Mouse (Mus musculus) forebrain, embryonic 13.5 days (tissue): ENCODE data around the gene Cideb. TPM values are rescaled to one million over a fixed set of nuclear protein-coding genes. Genes with fewer than 3 reads are reported as not detected.

Experiments
- ATAC-seq: fragments of 200-750 bp; cut with Nextera tagmentation; 2 replicates; pipeline ENCODE4 v1.8.0; 2017
- H3K27ac ChIP-seq: fragments of 300-500 bp; sonication (generic); 2 replicates; pipeline ENCODE4 v1.5.1; 2015; ENCODE audit warnings: inconsistent platforms, mild to moderate bottlenecking, moderate library complexity
- H3K27me3 ChIP-seq: fragments of 300-500 bp; sonication (generic); 2 replicates; pipeline ENCODE4 v1.6.1; 2015; ENCODE audit warnings: mild to moderate bottlenecking, inconsistent platforms
- H3K36me3 ChIP-seq: fragments of 300-500 bp; sonication (generic); 2 replicates; pipeline ENCODE4 v1.6.1; 2015; ENCODE audit warnings: mild to moderate bottlenecking, inconsistent platforms; ENCODE audit not compliant: poor library complexity, severe bottlenecking
- H3K4me1 ChIP-seq: fragments of 300-500 bp; sonication (generic); 2 replicates; pipeline ENCODE4 v1.6.1; 2015; ENCODE audit warnings: inconsistent platforms
- H3K4me2 ChIP-seq: fragments of 300-500 bp; sonication (generic); 2 replicates; pipeline ENCODE4 v1.6.1; 2015; ENCODE audit warnings: inconsistent platforms, mild to moderate bottlenecking, moderate library complexity
- H3K4me3 ChIP-seq: fragments of 300-500 bp; sonication (generic); 2 replicates; pipeline ENCODE4 v1.5.1; 2015; ENCODE audit warnings: mild to moderate bottlenecking, inconsistent platforms
- H3K9ac ChIP-seq: fragments of 300-500 bp; sonication (generic); 2 replicates; pipeline ENCODE4 v1.6.1; 2015; ENCODE audit warnings: mild to moderate bottlenecking, inconsistent platforms
- H3K9me3 ChIP-seq: fragments of 300-500 bp; sonication (generic); replicated peaks from 2 replicates; pipeline ENCODE4 v1.6.1; 2016; ENCODE audit warnings: inconsistent platforms
- WGBS: fragments of 180-500 bp; shearing (Covaris S2); methylation state at CpG from one replicate; pipeline ENCODE4 v1.1.7; 2015; 5-methylcytosine and 5-hydroxymethylcytosine counted together
- polyA plus RNA-seq: library from polyadenylated mRNA; unstranded; fragments of >200 nt; fragmentation: Nextera tagmentation; extraction: Ambion mirVana; gene quantifications from 2 replicates; pipeline ENCODE4 v1.2.1, GENCODE M21; 2015

The Cideb gene
- polyA plus RNA-seq, 1 experiment from 2014 or later: 0.23 TPM

DNA sequence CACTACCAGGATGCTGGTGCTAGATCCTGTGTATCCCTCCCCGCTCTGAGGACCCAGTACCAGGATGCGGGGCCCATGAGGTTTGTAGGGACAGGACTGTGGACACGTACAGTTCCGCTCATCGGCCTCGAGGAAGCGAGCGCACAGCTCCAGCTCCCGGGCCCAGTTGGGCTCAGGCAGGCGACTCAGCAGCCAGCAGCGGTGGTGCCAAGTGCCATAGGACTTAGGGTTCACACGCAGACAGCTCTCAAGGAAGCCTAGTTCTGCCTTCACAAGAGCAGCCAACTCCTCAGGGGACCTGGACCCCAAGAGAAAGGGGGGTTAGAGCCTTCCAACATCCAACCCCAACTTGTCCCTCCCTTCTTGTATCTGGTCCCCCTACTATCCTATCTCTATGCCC is 37.6 kb downstream of the Cideb start:
- no peak overlapping the region; the same call in 1 of the 2 replicates for H3K9ac ChIP-seq
- WGBS: 94% methylated on average over 12 of the region's 12 CpGs
- H3K27ac ChIP-seq: no peak overlapping the region
- H3K9me3 ChIP-seq: no peaks in the 10 kb centered on the region
- no peak for ATAC-seq
- no peak overlapping the region for H3K4me3 ChIP-seq
- peak overlapping the region; percentile 72; the same call in 1 of the 2 replicates for H3K4me2 ChIP-seq
- peaks cover 12% of the 10 kb centered on the region; the same call in 1 of the 2 replicates for H3K4me1 ChIP-seq
- peaks cover 30% of the 10 kb centered on the region for H3K36me3 ChIP-seq
- no peaks in the 10 kb centered on the region for H3K27me3 ChIP-seq

DNA sequence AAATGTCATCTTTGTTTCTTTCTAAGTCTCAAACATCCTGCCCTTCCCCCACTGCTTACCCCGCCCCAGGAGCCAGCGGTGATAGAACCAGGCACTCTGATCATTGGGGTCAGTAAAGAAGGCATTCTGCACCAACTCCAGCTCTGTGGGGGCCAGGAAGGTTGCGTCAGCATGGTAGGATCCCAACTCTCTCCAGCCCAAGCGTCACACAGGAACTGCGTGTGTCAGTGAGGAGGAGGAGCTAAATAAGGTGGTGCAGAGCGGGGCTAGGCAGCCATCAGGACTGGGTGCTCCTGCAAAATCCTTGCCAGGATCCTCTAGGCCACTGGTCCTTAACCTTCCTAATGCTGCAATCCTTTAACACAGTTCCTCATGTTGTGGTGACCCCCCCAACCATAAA is 38.5 kb downstream of the Cideb start:
- 94% methylated on average over 6 of the region's 6 CpGs for WGBS
- peaks cover 30% of the 10 kb centered on the region for H3K36me3 ChIP-seq
- H3K4me1 ChIP-seq: peaks cover 12% of the 10 kb centered on the region; the same call in 1 of the 2 replicates
- H3K27ac ChIP-seq: no peak overlapping the region
- no peaks in the 10 kb centered on the region for H3K27me3 ChIP-seq
- 0 out of 2 replicates have a peak overlapping the region, but pooled peaks have one; percentile 16 for H3K9ac ChIP-seq
- no peak overlapping the region for H3K4me2 ChIP-seq
- no peak for ATAC-seq
- no peak overlapping the region for H3K4me3 ChIP-seq
- H3K9me3 ChIP-seq: no peaks in the 10 kb centered on the region

DNA sequence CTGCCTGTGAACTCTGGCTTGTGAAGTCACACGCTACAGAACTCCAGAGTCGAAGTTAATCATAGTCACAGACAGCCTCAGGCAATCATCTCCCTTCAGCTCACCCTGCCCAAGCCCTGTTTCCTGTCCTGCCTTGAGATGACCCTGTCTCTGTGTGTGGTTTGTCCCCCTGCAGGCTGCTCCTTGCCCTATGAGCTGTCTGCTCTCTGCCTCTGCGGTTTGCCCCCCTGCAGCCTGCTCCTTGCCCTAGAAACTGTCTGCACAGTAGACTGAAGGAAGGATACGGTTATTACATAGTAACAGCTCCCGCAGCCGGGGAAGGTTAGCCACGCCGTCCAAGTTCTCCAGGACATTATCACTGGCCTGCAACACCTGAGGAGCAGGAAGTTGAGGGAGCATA is 41.4 kb downstream of the Cideb start:
- Histone ChIP-seq H3K4me2 (no peak overlapping the region), H3K4me3 (no peak overlapping the region), H3K27ac (no peak overlapping the region), H3K27me3 (peaks cover 22% of the 10 kb centered on the region), H3K4me1 (peaks cover 12% of the 10 kb centered on the region; the same call in 1 of the 2 replicates), H3K9me3 (no peaks in the 10 kb centered on the region), H3K9ac (no peak overlapping the region), H3K36me3 (peaks cover 30% of the 10 kb centered on the region)
- 91% methylated on average over 8 of the region's 8 CpGs for WGBS
- no peak for ATAC-seq

DNA sequence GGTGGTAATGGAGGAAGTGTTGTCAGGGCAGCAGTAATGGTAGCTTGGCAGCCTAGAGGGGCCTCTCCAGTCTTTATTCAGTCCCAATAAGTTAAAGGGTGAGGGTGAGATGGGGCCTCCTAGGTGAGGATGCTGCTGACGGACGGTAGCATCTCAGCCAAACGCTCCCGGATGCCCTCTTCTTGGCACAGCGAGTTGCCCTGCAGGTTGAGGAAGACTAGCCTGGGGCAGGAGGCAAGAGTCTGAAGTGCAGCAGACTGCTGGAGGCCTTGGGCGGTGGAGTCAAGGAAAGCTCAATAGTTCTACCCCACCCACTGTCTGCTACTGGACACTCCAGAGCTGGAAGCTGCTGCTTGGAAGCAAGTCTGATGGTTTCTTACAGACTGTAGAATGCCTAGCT is 42.0 kb downstream of the Cideb start:
- H3K4me1 ChIP-seq: peaks cover 9% of the 10 kb centered on the region; the same call in 1 of the 2 replicates
- H3K27me3 ChIP-seq: peaks cover 26% of the 10 kb centered on the region

DNA sequence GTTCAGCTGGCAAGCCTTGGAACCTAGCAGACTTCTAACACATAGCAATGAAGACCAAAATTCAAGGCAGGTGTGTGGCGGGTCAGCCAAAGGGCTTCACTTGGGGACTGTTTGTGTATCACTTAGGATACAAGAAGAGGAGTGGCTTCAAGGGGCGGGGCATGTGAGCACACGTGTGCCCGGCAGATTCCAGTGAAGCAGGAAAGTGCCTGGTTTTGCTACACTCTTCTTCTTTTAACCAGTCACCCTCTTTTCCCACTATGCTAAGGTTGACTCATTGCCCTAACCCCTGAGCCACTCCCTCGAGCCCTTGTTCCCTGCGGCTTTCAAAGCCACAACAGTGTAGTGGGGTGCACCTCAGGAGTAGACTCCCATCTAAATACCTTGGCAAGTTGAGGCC is 43.4 kb downstream of the Cideb start:
- WGBS: 48% methylated on average over 6 of the region's 6 CpGs

More for the DNA sequence above, 42.0 kb downstream of the Cideb start:
- ATAC-seq: no peak
- no peak overlapping the region for H3K4me2 ChIP-seq
- 93% methylated on average over 6 of the region's 6 CpGs for WGBS
- no peak overlapping the region for H3K9ac ChIP-seq
- no peak overlapping the region for H3K4me3 ChIP-seq
- H3K27ac ChIP-seq: no peak overlapping the region
- H3K36me3 ChIP-seq: peaks cover 30% of the 10 kb centered on the region
- H3K9me3 ChIP-seq: no peaks in the 10 kb centered on the region

DNA sequence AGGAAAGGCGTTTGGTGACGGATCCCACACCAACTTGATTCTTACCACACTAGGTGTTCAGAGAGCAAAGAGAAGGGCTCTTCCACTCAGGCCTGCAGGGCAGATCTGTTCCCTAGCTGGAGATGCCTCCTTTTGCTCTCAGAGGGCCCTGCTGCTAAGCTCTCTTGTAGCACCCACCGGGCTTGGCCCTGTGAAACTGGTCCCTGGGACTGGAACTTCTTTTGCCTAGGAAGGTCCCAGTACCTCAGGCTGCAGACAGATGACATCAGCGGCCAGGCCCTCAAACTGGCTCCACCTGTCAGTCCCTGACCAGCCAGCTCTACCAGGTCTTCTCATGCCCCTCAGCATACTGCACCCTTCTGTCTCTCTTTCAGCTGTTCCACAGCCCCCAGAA is 44.5 kb downstream of the Cideb start, which contains the start of gene Tgm1:
TSS of gene Tgm1 (minus strand) at position 198 of the 394 bp plus-strand sequence.
- no peak within 1 kb of the TSS; the same call in 1 of the 2 replicates for H3K4me2 ChIP-seq
- no peaks in the 10 kb centered on the region for H3K9me3 ChIP-seq
- no peak within 1 kb of the TSS for H3K9ac ChIP-seq
- H3K4me3 ChIP-seq: no peak within 1 kb of the TSS
- H3K27ac ChIP-seq: no peak within 1 kb of the TSS
- H3K36me3 ChIP-seq: peaks cover 17% of the 10 kb centered on the region
- ATAC-seq: no peak
- H3K27me3 ChIP-seq: peaks cover 26% of the 10 kb centered on the region
- 20% methylated on average over 4 of the region's 4 CpGs for WGBS
- H3K4me1 ChIP-seq: no peaks in the 10 kb centered on the region

More for the DNA sequence above, 43.4 kb downstream of the Cideb start:
- Histone ChIP-seq H3K9ac (no peak overlapping the region), H3K27me3 (peaks cover 26% of the 10 kb centered on the region), H3K4me3 (no peak overlapping the region), H3K4me1 (no peaks in the 10 kb centered on the region), H3K36me3 (peaks cover 27% of the 10 kb centered on the region), H3K9me3 (no peaks in the 10 kb centered on the region), H3K27ac (no peak overlapping the region), H3K4me2 (no peak overlapping the region)
- ATAC-seq: no peak

DNA sequence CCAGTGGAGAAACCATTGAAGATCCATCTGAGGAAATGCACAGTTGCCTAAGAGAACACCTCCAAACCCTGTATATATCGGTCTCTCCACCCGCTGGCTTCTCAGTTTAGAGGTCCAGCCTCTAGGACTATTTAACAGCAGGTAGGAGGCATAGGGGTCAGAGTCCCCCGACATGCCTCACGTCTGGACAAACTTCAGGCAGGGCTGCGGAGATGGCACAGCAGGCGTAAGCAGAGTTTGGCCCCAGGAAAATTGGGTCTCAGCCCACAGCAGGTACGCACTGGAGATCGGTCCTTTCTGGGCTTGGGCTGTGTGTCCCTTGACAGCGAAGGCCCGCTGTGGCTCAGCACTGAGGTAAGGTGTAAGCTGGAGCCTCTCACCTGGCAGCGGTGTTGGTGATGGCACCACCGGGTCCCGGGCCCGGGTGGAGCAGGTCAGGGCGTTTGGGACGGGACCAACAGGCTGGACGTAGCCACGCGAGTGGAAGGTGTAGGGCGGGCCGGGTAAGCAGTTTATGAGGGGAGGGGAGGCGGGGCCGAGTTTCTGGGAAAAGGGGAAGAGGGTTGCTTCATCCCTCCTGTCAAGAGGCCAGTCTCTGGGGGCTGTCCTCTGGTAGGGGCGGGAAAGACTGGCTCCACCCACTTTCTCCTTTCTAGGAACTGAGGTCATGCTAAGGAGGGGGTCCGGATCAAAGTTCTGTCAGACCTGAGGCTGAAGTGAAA is 45.1 kb downstream of the Cideb start:
- Histone ChIP-seq H3K27me3 (peaks cover 26% of the 10 kb centered on the region), H3K36me3 (peaks cover 13% of the 10 kb centered on the region), H3K9ac (no peak overlapping the region), H3K27ac (no peak overlapping the region), H3K4me2 (no peak overlapping the region; the same call in 1 of the 2 replicates), H3K4me1 (no peaks in the 10 kb centered on the region), H3K4me3 (no peak overlapping the region), H3K9me3 (no peaks in the 10 kb centered on the region)
- WGBS: 12% methylated on average over 24 of the region's 25 CpGs
- ATAC-seq: no peak

DNA sequence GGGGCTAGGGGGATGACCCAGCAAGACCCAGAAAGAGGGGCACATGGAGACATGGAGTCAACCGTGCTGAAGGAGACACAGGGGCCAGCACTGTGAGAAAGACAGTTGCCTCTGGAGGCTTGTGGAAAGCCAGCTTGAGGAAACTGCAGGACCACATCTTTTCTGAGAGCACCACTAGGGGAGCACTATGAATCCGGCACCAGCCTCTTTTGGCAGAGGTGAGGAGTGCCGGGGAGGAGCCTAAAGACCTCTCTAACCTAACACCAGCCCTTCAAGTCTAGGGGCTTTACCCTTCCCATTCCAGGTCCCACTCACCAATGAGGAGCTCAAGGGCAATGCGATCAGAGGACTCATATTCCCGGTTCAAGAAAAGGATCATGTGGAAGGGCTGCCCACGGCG is 46.5 kb downstream of the Cideb start:
- Histone ChIP-seq H3K36me3 (peaks cover 1% of the 10 kb centered on the region; the same call in 1 of the 2 replicates), H3K4me1 (no peaks in the 10 kb centered on the region), H3K4me2 (no peak overlapping the region), H3K27me3 (peaks cover 26% of the 10 kb centered on the region), H3K9me3 (no peaks in the 10 kb centered on the region), H3K4me3 (no peak overlapping the region), H3K27ac (no peak overlapping the region), H3K9ac (no peak overlapping the region)
- ATAC-seq: no peak
- 87% methylated on average over 7 of the region's 7 CpGs for WGBS

DNA sequence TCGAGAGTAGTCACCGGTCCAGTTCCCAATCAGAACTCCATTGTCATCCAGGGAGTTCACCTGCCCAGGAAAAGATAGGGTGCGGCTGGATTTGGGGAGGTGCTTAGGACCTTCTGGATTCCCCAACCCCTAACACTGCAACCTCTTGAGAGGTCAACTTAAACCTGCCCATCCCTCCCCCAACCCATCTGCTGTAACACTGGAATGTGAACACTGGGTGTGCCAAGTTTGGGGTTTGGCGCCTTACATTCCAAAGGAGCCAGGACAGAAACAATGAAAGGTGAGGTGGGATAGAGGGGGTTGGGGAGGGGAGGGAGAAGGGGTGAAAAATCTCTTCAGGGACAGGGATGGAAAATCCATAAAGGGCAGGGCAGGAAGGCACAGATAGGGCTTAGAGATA is 48.7 kb downstream of the Cideb start:
- no peak overlapping the region for H3K27ac ChIP-seq

DNA sequence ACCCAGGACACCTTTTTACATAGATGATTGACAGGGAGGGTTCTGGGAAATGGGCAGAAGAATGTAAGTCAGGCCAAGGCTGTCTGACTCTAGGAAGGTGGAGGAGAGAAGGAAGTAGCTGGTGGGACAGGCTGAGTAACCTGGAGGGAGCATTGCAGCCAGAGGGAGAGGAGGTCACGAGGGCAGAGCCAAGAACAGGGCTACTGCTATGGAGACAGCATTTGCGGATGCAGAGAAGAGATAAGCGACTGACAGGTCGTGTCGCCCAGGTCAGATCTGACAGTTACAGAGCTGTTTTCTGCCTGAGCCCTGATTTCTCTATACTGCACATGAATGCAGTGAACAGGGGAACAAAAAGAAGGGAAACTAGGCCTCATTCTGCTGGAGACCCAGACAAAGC is 50.9 kb downstream of the Cideb start:
- Histone ChIP-seq H3K4me3 (no peak overlapping the region), H3K36me3 (no peaks in the 10 kb centered on the region), H3K9ac (no peak overlapping the region), H3K4me1 (no peaks in the 10 kb centered on the region), H3K27ac (no peak overlapping the region), H3K9me3 (no peaks in the 10 kb centered on the region), H3K4me2 (no peak overlapping the region), H3K27me3 (peaks cover 8% of the 10 kb centered on the region)
- WGBS: 86% methylated on average over 5 of the region's 5 CpGs
- ATAC-seq: no peak

More for the DNA sequence above, 48.7 kb downstream of the Cideb start:
- WGBS: 83% methylated on average over 4 of the region's 4 CpGs
- H3K4me1 ChIP-seq: no peaks in the 10 kb centered on the region
- no peak for ATAC-seq
- no peaks in the 10 kb centered on the region for H3K9me3 ChIP-seq
- H3K4me2 ChIP-seq: no peak overlapping the region
- H3K36me3 ChIP-seq: no peaks in the 10 kb centered on the region
- H3K27me3 ChIP-seq: peaks cover 26% of the 10 kb centered on the region
- H3K4me3 ChIP-seq: no peak overlapping the region
- H3K9ac ChIP-seq: no peak overlapping the region

DNA sequence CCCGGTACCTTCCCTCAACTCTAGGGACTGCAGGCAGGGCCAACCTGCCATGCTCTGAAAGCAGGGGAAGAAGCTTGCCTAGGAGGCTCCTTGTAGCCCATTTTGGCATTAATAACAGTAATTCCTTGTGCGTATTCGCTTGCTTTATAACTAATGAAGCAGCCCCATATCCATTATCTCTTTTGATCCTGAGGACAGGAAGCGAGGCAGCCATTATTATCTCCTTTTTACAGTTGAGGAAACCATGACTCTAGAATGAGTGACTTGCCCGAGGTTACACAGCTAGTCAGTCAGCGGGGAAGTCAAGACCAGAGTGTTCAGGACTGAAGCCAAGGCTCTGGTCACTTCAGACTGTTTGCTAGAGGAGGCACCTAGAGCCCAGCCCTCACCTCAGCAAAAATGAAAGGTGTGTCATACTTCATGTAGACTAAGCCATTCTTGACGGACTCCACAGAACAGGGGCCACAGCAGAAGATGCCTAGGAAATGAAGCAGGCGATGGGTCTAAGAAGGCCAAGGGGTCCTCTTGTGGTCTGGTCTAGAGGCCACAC is 52.1 kb downstream of the Cideb start:
- H3K9ac ChIP-seq: no peak overlapping the region
- 91% methylated on average over 8 of the region's 8 CpGs for WGBS
- no peaks in the 10 kb centered on the region for H3K27me3 ChIP-seq
- H3K27ac ChIP-seq: no peak overlapping the region
- no peak overlapping the region for H3K4me2 ChIP-seq
- ATAC-seq: no peak
- H3K36me3 ChIP-seq: no peaks in the 10 kb centered on the region
- no peak overlapping the region for H3K4me3 ChIP-seq
- H3K9me3 ChIP-seq: no peaks in the 10 kb centered on the region
- H3K4me1 ChIP-seq: no peaks in the 10 kb centered on the region
